Mouse (Mus musculus) left cerebral cortex, postnatal 4 days (tissue): ENCODE results near the gene Fzr1. TPM values are rescaled to one million over a fixed set of nuclear protein-coding genes. Genes with fewer than 3 reads are reported as not detected.

Experiments
- DNase-seq: peaks from one replicate; pipeline ENCODE4 v3.0.0-alpha.2; 2022
- intact Hi-C: fragments of 180-260 bp; cut with DNase I; formaldehyde crosslinking; loops from one replicate; pipeline ENCODE4 v1.15.1; 2025
- total RNA-seq, 2 experiments: library from RNA; stranded (reverse); gene quantifications; 2 replicates each; pipeline ENCODE4 v1.2.3; 2021

The Fzr1 gene
- total RNA-seq, 2 experiments from 2014 or later: 109 to 112 TPM

GRCm38 (mm10) chr10:81384605-81384982, 6.3 kb upstream of the Fzr1 start:
- intact Hi-C loops: no loop called here
- no peak for DNase-seq

- intact Hi-C loops: no loop called here
Measured at GRCm38 (mm10) chr10:81383802-81384604, 5.7 kb upstream of the Fzr1 start, which contains the start of the genes Dohh and Gm48551. Dohh (plus strand) TSS chr10:81384428. Gm48551 (plus strand) TSS chr10:81384466.

GRCm38 (mm10) chr10:81382039-81382438, 3.7 kb upstream of the Fzr1 start:
- no peak for DNase-seq
- intact Hi-C loops: no loop called here

More at GRCm38 (mm10) chr10:81383802-81384604, 5.7 kb upstream of the Fzr1 start, which contains the start of the genes Dohh and Gm48551:
- peak; percentile 100 for DNase-seq

GRCm38 (mm10) chr10:81379809-81380378, 1.6 kb upstream of the Fzr1 start:
- intact Hi-C loops: no loop called here
- no peak for DNase-seq

- no peak for DNase-seq
- intact Hi-C loops: no loop called here
Measured at GRCm38 (mm10) chr10:81379183-81379553, 852 bp upstream of the Fzr1 start.

- DNase-seq: peak; percentile 100
- intact Hi-C loops: no loop called here
Measured at GRCm38 (mm10) chr10:81378553-81379182, 352 bp upstream of the Fzr1 start.

GRCm38 (mm10) chr10:81377362-81377664, 1.0 kb downstream of the Fzr1 start:
- intact Hi-C loops: no loop called here
- no peak for DNase-seq

- intact Hi-C loops: no loop called here
- DNase-seq: no peak
Measured at GRCm38 (mm10) chr10:81376561-81377361, 1.6 kb downstream of the Fzr1 start.

- intact Hi-C loops: no loop called here
- DNase-seq: no peak
Measured at GRCm38 (mm10) chr10:81375322-81375721, 3.0 kb downstream of the Fzr1 start.

- intact Hi-C loops: no loop called here
- no peak for DNase-seq
Measured at GRCm38 (mm10) chr10:81367207-81367495, 11.2 kb downstream of the Fzr1 start.

GRCm38 (mm10) chr10:81366477-81367206, 11.7 kb downstream of the Fzr1 start:
- intact Hi-C loops: no loop called here
- DNase-seq: no peak

- intact Hi-C loops: no loop called here
Measured at GRCm38 (mm10) chr10:81365672-81366476, 12.4 kb downstream of the Fzr1 start, which contains the start of gene 4930404N11Rik. 4930404N11Rik (minus strand) TSS chr10:81365816.

GRCm38 (mm10) chr10:81365073-81365472, 13.2 kb downstream of the Fzr1 start:
- DNase-seq: no peak
- intact Hi-C loops: no loop called here

More at GRCm38 (mm10) chr10:81365672-81366476, 12.4 kb downstream of the Fzr1 start, which contains the start of gene 4930404N11Rik:
- DNase-seq: no peak

- intact Hi-C loops: no loop called here
- DNase-seq: no peak
Measured at GRCm38 (mm10) chr10:81364666-81365065, 13.7 kb downstream of the Fzr1 start.

- intact Hi-C loops: no loop called here
- DNase-seq: no peak
Measured at GRCm38 (mm10) chr10:81363436-81364346, 14.6 kb downstream of the Fzr1 start.

- intact Hi-C loops: no loop called here
Measured at GRCm38 (mm10) chr10:81362336-81362949, 15.9 kb downstream of the Fzr1 start.

GRCm38 (mm10) chr10:81360721-81361120, 17.6 kb downstream of the Fzr1 start:
- no peak for DNase-seq
- intact Hi-C loops: no loop called here

More at GRCm38 (mm10) chr10:81362336-81362949, 15.9 kb downstream of the Fzr1 start:
- no peak for DNase-seq

- intact Hi-C loops: no loop called here
- DNase-seq: no peak
Measured at GRCm38 (mm10) chr10:81358841-81359240, 19.5 kb downstream of the Fzr1 start.
